Mouse (Mus musculus): Measurements from ENCODE around the gene Pmis2.
A peak's percentile ranks its signal among the peaks of the same experiment; 100 is the strongest.

Gene Pmis2

DNA sequence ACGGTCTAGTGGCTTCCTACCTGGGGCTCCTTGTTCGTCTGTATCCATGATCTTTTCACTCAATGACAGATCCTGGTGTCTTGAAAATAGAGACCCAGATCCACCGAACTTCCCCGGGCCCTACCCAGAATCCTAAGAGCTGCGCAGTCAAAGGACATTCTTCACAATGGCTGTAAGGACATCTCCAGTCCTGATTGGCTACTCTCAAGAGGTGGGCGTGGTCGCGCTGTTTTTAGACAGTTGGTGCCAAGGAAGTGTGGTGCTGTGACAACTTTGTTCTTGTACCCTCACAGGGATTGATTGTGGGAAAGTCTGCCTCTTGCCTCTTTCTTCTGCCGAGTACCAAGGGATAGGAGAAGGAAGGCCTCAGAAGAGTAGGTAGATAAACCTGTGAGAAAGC lies at the start of gene Pmis2:
Gene Pmis2, minus strand, starts transcription at position 126 of the 400 bp plus-strand sequence.
- no peak for DNase-seq

DNA sequence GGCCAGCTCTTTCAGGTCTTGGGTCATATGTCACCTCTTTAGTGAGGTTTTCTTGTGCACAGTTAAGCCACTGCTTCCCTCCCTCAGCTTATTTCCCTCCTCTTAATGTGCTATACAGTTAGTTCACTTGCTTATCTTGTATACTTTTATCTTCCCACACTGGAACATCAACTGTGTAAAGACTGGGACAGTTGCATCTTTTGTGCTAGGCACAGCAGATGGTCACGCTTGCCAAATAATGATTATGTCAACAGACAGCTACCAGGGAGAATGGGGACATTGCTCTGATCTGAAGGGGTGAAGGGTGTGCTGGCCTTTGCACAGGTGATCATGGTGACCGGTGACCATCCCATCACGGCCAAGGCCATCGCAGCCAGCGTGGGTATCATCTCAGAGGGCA lies 48.3 kb upstream of the Pmis2 start:
- no peak for DNase-seq

DNA sequence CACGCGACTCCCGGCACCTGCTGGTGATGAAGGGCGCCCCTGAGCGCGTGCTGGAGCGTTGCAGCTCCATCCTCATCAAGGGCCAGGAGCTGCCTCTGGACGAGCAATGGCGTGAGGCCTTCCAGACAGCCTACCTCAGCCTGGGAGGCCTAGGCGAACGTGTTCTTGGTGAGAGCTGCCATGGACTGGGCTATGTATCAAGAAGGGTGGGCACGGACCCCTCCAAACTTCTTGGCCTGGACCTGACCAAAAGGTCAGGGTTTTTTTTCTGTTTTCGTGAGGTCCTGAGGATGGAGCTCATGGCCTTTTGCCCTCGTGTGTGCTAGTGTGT lies 46.3 kb upstream of the Pmis2 start:
- DNase-seq, result no peak

DNA sequence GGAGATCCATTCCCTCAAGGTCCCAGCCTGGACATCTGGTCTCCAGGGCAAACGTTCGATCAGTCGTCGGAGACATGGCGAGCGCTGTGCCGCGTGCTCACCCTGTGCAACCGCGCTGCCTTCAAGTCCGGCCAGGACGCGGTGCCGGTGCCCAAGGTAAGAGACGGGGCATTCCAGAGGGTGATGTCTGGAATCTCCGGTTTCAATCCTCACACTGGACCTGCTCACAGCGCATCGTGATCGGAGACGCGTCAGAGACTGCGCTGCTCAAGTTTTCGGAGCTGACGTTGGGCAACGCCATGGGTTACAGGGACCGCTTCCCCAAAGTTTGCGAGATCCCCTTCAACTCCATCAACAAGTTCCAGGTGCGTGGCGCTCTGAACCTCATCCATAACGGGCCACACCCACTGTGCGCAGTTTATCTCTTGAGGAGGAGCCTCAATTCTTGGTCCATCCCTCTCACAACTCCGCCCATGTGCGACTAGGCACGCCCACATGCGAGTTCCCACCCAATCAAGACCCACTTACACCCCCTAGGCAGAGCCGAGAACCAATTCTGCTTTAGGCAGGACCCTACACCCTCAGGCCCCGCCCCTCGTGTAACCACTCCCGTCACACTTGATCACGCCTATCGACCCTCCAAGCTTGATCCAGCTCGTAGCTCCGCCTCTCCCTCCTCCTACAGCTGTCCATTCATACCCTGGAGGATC lies 45.8 kb upstream of the Pmis2 start:
- peak; percentile 48 for DNase-seq

DNA sequence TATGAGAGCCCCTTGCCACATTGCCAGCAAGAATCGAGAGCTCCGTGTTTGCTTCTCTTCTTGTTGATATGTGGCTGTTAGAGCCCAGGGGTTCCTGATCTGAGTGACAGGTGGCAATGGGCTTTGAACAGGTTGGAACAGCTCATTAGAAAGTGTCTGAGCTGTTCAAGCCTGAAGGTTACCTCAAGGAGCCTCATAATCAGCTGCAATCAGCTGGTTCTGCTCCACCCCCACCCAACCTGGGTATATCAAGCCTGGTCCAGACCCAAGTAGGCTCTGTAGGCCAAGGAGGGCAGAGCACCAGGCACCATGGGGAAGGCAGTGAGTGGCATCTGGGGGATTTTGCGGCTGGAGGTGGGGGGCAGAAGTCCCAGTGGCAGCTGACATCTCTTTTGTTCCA lies 40.5 kb upstream of the Pmis2 start, which contains the start of gene Atp4a:
Gene Atp4a, plus strand, starts transcription at position 268 of the 400 bp plus-strand sequence.
- DNase-seq, result no peak

DNA sequence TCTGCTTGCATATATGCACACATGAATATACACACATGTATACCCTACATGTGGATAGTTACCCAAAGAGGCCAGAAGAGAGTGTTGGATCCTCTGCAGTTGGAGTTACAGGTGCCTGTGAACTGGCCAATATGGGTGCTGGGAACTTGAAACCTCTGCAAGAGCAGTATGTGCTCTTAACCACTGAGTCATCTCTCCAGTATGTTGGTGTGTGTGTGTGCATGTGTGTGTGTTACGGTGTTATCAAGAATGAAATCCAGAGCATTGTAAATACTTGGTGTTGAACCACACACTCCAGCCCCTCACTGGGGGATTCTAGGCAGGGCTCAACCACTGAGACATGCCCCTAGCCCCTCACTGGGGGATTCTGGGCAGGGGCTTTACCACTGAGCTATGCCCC lies 36.0 kb upstream of the Pmis2 start:
- no peak for DNase-seq

DNA sequence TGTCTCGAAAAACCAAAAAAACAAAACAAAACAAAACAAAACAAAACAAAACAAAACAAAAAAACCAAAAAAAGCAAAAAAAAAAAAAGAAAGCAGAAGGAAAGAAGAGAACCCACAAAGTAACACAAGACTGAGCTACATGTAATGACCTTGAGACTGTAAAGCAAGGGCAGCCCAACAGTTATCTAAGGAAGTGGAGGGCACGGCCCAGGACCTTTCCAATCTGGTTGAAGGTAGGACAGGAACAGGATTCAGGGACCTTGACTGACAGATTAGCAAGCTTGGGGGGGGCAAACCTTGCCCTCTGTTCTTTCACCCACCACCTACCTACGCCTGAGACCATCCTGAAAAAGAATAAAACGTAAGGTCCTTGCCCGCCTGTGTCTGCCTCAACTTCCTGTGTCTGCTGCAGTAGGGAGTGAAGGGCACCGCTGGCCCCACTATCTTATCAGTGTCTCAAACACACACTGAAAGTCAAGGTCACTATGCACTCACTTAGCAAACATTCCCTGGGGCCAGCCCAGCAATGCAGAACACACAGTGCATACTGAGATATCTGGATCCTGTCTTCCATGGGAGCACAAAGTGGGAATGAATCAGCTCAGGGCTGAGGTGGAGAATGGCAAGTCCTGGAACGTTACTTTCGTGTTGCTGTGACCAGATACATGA lies 34.9 kb upstream of the Pmis2 start:
- no peak for DNase-seq

DNA sequence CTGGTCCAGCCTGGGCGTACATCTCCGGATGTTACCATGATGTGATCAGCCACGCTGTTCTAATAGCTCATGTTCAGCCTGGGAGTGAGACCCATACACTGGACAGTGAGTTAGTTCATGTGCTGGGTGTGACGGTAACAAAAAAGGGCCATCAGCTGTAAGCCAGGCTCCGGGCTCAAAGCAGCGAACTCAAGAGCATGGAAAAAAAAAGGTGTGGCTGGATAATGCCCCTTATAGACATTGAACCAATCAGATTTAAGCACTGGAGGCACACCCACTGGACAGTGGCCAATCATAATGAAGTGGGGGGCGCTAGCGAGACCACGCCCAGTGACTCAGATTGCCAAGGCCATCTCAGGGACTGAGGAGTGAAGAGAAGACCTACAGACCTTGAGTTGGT lies 27.2 kb upstream of the Pmis2 start, which contains the start of gene 2200002J24Rik:
Gene 2200002J24Rik, plus strand, starts transcription at position 338 of the 400 bp plus-strand sequence.
- DNase-seq, result no peak

DNA sequence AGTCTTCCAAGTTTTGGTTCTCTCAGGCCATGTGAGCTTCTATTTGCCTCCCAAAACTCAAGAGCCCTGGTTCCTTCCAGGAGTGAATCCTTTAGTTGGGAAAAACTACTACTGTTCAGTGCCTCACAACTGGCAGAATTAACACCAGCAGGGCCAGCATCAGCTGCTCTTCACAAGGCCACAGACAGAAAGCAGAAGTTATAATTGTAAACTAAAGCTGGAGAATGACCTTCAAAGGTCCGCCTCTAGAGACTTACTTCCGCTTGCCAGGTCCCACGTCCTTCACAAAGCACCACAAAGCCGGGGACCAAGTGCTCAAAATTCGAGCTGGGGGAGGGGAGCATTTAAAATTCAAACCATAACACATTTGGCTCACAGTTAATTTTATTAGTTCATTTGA lies 26.7 kb upstream of the Pmis2 start:
- DNase-seq, result no peak

DNA sequence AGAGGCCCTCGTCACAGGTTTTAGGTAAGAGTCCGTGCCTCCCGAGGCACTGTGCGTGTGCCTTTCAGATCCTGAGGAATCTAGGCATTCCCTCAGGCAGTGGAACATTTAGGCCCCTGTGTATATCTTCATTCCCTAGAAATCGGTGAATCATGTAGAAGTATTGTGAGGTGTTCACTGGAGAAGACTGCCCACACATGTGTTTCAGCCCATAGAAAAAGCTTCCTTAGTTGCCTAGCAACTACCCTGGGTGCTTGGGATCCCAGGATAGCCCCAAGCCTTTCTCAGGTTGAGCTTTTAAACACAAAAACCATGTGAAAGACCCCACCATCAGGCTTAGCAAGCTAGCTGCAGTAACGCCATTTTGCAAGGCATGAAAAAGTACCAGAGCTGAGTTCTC lies 16.9 kb upstream of the Pmis2 start:
- no peak for DNase-seq

DNA sequence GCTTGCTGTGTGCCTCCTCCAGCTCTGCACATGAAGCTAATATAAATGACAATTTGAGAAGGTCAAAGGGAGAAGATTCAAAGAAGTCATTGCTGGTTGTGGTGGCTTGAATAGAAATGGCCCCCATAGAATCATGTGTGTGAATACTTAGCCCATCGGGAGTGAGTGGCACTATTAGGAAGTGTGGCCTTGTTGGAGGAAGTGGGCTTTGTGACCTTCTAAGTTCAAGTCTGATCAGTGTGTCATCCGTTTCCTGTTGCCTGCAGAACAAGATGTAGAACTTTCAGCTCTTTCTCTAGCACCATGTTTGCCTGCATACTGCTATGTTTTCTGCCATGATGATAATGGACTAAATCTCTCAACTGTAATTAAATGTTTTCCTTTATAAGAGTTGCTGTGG lies 12.0 kb upstream of the Pmis2 start:
- no peak for DNase-seq

DNA sequence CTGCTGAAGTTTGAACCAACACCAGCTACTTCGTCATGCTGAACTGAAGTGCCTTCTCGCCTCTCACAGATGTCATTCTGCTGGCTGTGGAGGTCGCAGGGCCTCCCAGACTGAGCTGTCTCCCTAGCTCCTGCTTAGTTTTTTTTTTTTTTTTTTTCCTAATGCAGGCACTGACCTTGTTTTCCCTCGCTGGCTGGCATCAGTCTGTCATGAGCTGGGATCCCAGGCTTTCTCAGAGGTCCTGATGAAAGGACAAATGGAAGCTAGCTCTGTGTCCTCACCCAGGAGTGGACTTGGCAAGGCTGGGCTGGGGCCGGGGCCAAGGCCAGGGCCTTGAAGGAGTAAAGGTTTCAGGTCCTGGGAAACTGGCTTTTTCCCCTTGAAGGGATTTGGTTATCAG lies 10.5 kb upstream of the Pmis2 start:
- DNase-seq, result no peak

DNA sequence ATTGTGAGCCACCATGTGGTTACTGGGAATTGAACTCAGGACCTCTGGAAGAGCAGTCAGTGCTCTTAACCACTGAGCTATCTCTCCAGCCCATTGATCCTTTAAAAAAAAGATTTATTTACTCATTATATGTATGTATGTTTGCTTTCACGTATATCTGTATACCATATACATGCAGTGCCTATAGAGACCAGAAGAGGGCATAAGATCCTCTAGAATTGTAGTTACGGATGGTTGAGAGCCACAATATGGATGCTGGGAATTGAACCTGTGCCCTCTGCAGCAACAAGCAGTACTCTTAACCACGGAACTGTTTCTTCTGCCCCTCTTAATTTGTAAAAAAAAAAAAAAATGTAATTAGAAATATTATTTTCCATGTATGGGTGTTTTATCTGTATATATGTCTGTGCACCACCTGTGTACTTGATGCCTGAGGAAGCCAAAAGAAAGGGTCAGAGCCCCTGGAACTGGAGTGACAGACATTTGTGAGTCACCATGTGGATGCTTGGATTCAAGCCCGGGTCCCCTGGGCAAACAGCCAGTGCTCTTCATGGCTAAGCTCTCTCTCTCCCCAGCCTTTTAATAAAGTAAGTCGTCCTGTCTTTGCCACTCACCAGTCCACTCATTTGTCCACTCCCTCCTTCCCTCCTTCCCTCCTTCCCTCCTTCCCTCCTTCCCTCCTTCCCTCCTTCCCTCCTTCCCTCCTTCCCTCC lies 7.0 kb upstream of the Pmis2 start:
- no peak for DNase-seq

DNA sequence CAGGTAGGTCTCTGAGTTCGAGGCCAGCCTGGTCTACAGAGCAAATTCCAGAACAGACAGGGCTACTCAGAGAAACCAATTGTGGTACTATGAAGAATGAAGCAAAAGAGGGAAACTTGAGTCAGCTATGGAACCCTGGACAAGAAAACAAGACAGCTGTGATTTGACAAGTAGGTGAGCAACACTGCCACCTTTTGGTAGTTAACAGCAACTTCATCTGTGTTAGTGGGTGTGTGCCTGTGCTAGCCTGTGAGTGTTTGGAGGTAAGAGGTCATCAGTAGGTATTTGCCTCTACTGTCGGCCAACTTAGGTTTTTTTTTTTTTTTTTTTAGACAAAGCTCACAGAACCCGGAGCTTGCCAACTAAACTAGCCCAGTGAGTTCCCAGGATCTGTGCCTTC lies 2.2 kb downstream of the Pmis2 start:
- no peak for DNase-seq

DNA sequence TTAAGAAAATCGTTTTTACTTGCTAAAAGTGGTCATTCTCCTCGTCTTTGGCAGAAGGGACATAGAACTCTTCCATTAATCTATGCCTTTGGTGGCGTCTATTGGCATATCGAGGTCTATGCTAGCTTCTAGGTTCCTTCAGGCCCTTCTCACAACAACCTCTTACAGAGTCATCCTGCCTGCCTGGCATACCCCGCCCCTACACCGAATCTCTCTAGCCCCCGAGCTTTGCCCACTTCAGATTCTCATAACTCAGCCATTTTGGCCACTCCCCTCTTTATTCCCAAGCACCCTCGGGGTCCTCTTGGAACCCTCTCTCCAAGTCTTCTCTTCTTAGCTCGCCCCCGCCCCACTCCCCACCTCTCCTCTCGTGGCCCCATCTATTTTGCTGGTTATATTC lies 6.1 kb downstream of the Pmis2 start:
- DNase-seq, result peak; percentile 10

DNA sequence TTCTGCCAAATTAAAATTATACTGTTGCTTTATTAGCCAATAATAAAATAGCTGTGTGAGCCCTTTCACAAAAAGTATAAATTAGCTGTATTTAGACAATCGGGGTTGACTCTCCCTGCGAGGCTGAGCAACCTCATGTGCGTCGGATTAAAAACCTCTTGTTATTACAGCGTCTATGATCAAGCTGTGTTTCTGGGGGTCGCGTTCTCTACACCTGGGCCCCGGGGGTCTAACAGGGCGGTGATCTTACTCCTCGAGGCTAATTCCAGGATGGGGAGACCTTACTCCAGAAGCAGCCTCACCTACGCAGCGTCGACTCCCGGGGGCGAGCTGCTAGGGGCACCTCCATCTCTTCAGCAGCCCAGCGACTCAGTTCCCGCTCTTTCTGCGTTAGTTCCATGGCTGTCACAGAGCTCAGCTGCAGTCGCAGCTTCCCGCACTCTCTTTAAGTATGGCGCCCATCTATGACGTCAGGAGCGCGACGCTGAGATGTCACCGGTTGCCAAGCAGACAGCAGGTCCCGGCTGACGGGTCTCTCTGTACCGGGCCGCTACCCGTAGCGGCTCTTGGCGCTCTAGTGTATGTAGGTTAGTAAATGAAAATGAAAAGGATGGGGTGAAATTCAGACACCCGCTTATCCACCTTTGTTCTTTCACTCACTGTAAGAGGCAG lies 6.7 kb downstream of the Pmis2 start, which contains the start of gene Haus5:
Gene Haus5, minus strand, starts transcription at position 466 of the 672 bp plus-strand sequence.
- peak; percentile 92 for DNase-seq

DNA sequence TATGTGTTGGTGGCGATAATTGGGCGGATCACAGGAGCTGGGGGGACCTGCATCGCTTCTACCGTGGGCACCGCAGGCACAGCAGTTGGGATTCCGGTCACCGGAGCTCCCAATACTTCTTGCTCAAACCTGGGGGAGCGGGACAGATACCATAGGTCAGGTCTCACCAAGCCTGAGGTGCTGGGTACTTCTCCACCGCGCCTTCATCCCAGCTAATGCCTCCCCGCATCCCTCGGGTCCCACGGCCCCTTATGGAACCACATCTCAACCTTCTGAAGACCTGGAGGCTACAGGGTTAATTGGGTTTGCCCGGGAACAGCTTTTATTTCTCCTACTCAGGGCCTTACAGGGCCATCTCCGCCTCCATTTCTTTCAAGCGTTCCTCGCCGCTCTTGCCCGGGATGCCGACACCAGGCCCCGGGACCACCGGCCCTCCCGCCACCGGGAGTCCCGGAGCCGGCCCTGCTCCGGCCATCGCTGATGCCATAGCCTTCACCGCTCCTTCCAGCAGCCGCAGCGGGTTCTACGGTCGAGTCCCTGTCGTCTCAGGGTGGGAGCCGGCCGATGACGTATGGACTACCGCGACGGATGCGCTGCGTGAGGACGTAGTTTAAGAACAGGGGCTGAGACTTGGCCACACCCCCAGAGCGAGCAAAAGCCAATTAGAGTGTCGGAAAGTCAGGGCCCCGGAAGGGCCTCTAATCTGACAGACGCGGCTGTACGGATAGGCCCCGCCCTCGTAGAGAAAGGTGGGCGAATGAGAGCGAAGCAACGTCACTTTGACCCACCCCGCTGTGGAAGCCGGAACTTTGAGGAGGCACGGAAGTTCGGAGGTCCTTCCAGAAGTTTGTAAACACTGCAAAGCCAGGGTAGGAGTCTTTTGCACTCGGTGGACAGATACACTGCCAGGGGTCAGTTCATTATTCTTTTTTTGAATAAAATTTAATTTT lies 21.5 kb downstream of the Pmis2 start, which contains the start of gene Rbm42:
Gene Rbm42, minus strand, starts transcription at position 727 of the 950 bp plus-strand sequence.
- DNase-seq, result peak; percentile 97

DNA sequence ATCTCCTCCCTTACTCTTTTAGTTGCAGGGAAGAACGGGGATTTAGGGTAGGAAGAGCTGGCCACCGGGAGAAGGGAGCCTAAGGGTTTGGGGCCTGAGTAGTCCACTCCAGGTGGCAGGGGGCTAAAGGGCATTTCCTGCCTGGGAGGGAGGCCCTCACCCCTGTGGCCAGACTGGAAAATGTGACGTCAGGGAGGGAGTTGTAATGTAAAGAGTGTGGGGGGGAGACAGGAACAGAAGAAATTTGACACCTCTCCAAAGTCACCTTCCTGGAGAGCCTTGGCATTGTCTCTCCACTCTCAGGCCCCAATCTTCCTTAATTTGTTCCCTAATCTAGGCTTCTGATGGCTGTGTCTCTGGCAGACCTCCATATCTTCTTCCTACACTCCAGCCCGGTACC lies 32.3 kb downstream of the Pmis2 start:
- no peak for DNase-seq

DNA sequence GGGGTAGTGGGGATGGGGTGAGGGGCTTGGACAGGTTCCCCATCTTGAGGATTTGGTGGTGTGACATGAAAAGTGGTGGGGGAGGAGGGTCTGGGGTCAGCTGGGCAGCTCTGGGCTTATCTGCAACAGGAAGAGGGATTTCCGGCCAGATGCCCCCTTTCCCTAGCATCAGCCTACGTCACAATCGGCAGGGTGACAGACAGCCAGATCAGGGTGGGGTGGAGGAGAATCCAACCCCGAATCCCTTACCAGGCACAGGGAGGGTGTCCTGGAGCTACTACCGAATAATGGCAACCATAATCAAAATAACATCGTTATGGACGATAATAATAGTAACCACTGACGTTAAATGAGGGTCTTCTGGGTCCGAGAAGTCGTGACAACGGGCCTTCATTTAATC lies 35.0 kb downstream of the Pmis2 start:
- no peak for DNase-seq

DNA sequence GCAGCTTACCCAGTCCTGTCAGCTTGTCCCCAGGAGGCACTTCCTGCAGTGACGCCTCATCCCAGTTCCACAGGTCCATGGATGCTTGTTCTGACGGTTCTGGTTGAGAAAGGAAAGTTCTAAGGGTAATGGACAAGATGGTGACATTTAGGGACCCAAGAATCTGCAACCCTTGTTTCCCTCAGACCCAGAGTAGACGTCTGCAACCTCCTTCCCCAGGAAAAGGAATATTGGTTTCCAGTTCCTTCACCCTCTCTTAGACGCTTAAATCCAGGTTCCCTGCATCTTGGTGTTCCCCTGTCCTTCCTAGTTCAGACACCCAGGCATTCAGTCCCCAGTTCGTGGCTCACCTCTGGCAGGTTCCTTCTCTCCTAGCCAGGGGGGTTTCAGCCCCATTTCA lies 35.7 kb downstream of the Pmis2 start, which contains the start of gene Etv2:
Gene Etv2, minus strand, starts transcription at position 101 of the 400 bp plus-strand sequence.
- DNase-seq, result no peak

DNA sequence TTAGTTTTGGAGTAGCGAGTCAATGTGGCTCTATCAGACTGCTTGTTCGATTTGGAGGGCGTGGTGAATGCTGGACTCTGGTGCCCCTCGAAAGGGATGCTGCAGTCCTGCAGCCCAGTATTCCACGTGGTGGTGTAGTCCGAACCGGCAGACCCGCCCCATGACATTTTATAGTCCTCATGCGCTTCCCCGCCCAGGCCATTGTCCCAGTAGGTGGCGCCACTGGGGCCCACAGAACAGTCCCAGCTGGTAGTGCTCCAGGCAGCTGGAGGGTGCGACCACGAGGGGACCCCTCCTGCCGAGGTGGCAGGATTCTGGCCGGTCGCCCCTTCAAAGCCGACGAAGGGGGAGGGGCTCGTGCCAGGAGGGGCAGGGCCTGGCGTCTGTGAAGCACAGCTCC lies 36.8 kb downstream of the Pmis2 start:
- DNase-seq, result peak; percentile 36

All from right cerebral cortex, postnatal 14 days (tissue).